Mouse (Mus musculus) c-Kit-positive CD71-positive TER-119-negative erythroid progenitor cells, embryonic 14.5 days (primary cell): ENCODE data around the gene Ormdl2.

ENCODE experiments used
- DNase-seq: peaks from one replicate; pipeline ENCODE4 v3.0.0-alpha.2; 2013; ENCODE audit warnings: low read depth

Ormdl2 gene

GRCm38 (mm10) chr10:128803771-128804270 lies 17.6 kb downstream of the Ormdl2 start, which contains the start of gene Dnajc14:
TSS of gene Dnajc14 (plus strand) at chr10:128804062.
- DNase-seq: no peak

DNA sequence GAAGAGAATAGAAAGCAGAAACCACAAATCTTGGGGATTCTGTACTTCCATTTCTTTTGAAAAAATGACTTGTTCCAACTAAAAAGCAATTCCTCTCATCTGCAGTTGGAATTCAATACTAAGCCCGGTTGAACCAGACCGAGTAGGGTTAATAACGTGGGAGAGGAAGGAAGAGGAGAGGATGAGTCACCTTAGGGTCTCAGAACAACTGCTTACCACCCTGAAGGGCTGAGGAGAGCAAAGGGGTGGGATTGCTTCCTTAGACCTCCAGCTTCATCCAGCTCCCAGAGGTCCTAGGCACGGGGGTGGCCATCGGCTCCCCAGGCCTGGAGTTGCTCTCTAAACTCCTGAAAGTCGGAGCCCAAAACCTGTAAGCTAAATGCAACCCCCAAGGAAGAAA lies 18.1 kb downstream of the Ormdl2 start:
- DNase-seq: no peak

DNA sequence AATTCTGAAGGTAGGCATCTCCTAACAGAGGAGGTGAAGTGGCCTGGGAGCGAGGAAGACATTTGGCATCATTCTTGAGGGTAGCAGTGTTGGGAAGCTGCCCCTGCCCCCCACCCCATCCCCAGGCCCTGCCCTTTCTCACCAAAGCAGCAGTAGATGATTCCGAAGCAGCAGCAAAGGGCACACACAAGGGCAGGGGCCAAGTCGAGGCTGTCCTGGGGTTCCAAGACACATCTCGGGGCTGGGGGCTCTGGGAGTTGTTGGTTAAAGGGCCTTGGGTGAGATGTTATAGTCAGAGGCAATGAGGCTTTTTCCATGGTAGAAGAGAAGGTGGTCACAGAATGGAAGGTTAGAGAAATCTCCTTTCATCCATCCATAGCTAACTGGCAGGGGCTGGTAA lies 18.5 kb downstream of the Ormdl2 start:
- no peak for DNase-seq

DNA sequence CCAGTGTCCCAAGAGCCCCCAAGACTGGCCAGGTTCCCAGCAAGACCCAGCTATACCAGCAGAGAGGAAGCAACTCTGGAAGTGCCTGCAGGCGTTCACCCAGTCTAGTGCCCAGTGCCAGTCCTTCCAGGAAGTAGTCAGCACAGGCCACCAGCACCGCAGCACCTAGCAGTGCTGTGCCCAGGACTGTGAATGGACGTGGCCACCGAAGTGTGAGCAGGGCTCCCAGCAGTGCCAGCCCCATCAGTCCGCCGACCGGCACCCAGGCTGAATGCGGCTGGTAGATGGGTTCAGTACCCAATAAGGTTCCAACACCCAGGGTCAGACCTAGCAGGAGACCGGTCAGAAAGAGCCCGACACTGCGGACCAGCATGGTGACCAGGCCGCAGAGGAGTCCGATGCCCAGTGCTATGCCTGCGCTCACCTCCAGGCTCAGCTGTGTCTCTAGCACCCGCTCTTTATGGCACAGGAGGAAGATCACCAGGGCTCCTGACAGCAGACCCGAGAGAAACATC lies 19.4 kb downstream of the Ormdl2 start:
- DNase-seq: no peak

- no peak for DNase-seq
These were observed 22.8 kb downstream of the Ormdl2 start for GRCm38 (mm10) chr10:128798676-128799075.

GRCm38 (mm10) chr10:128795581-128795980 lies 25.9 kb downstream of the Ormdl2 start:
- DNase-seq: no peak

- DNase-seq: no peak
These were observed 27.1 kb downstream of the Ormdl2 start for GRCm38 (mm10) chr10:128794391-128794790.

DNA sequence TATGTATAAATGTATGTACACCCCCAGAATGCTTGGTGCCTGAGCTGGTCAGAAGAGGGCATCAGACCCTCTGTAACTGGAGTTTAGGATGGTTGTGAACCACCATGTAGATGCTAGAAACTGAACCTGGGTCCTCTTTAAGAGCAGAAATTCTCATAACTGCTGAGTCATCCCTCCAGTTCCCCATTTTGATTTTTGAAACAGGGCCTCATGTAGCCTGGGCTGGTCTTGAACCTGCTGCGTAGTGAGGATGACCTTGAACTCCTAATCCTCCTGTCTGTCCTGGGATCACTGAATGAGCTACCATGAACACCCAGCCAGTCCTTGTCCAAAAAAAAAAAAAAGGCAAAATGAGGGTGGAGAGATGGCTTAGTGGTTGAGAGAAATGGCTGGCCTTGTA lies 28.2 kb downstream of the Ormdl2 start:
- no peak for DNase-seq

GRCm38 (mm10) chr10:128792041-128792440 lies 29.4 kb downstream of the Ormdl2 start:
- DNase-seq: no peak

- DNase-seq: no peak
These were observed 30.9 kb downstream of the Ormdl2 start, which contains the start of gene Mmp19 for GRCm38 (mm10) chr10:128790398-128791124. TSS of gene Mmp19 (plus strand) at chr10:128790910.

GRCm38 (mm10) chr10:128780200-128780599 lies 41.2 kb downstream of the Ormdl2 start:
- DNase-seq: no peak

- DNase-seq: no peak
These were observed 42.2 kb downstream of the Ormdl2 start for GRCm38 (mm10) chr10:128779011-128779795.

DNA sequence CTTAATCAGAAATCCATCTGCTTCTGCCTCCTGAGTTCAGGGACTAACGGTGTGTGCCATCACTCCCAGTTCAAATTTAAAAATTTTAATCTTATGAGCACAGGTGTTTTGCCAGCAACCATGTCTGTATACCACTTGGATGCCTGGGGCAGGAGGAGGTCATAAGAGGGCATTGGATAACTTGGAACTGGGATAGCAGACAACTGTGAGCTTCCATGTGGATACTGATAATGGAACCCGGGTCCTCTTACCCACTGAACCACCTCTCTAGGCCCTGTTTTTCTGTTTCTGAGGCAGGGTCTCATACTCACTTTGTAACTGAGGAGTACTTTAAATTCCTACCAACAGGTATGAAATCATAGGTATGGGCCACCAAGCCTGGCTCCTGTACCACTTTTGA lies 43.0 kb downstream of the Ormdl2 start:
- DNase-seq: no peak

GRCm38 (mm10) chr10:128773685-128774084 lies 47.8 kb downstream of the Ormdl2 start:
- DNase-seq: no peak

DNA sequence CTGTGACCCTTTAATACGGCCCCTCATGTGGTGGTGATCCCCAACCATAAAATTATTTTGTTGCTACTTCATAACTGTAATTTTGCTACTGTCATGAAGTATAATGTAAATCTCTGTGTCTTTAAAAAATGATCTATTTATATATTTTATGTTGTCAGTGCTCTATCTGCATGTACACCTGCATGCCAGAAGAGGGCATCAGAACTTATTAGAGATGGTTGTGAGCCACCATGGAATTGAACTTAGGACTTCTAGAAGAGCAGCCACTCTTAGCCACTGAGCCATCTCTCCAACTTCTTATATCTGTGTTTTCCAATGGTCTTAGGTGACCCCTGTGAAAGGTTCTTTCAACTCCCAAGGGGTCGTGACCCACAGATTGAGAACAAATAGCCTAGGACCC lies 48.5 kb downstream of the Ormdl2 start:
- no peak for DNase-seq
